17 mouse cellular contexts compared by ENCODE assay signal in the genomic region with DNA sequence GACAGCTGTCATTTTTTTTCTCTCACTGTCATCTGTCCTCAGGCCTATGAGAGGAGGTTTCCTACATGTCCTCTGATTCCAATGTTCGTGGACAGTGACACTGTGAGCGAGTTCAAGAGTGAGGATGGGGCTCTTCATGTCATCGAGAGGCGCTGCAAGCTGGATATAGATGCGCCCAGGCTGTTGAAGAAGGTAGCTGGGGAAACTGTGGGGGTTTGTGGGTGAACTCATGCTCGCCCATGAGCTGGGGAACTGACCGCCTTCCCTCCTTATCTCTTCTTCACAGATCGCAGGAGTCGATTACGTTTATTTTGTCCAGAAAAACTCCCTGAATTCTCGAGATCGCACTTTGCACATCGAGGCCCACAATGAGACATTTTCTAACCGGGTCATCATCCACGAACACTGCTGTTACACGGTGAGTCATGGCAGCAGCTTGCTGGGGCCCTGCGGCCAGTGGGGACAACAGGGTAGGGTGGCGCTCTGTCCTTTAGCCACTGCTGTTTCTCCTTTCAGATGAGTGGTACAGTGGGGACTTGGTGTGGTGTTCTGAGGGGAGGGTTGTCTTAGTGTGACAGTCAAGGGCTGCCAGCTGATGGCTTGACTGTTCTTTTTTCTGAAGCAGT.
"Had no signal": no experiment of that assay in that cellular context is flagged by ENCODE, and none has a peak within 500 bp of the region (broad histone marks: within the 10 kb centered on the region; RNA-seq: fewer than 3 reads in every experiment).

No protein-coding gene starts in this region.

- H3K4me2 ChIP-seq: liver, embryonic 13.5 days; midbrain, embryonic 11.5 days had no signal

- H3K4me3 ChIP-seq: left cerebral cortex, adult 2 months; liver, embryonic 13.5 days had no signal

- H3K9me3 ChIP-seq: liver, embryonic 13.5 days had no signal

- H3K27ac ChIP-seq: left cerebral cortex, adult 2 months; liver, embryonic 13.5 days; stomach, postnatal 0 days had no signal

- H3K9ac ChIP-seq: liver, embryonic 13.5 days had no signal

- DNase-seq: kidney, postnatal 14 days; kidney, postnatal 4 days; layer of hippocampus, postnatal 36 days; liver, embryonic 13.5 days; lung, adult 2 months; lung, postnatal 14 days; lung, postnatal 4 days; midbrain, embryonic 14.5 days; right cerebral cortex, adult 18-20 months; right cerebral cortex, postnatal 14 days; right cerebral cortex, postnatal 4 days; thymus, adult 2 months; thymus, postnatal 14 days; thymus, postnatal 4 days had no signal

- H3K27me3 ChIP-seq: liver, embryonic 13.5 days had no signal
